Mouse (Mus musculus): ENCODE data around the gene Gdap2. TPM values are rescaled to one million over a fixed set of nuclear protein-coding genes. Genes with fewer than 3 reads are reported as not detected.

Gdap2 gene
- total RNA-seq, 2 experiments from 2014 or later = 20.7 to 32.7 TPM

DNA sequence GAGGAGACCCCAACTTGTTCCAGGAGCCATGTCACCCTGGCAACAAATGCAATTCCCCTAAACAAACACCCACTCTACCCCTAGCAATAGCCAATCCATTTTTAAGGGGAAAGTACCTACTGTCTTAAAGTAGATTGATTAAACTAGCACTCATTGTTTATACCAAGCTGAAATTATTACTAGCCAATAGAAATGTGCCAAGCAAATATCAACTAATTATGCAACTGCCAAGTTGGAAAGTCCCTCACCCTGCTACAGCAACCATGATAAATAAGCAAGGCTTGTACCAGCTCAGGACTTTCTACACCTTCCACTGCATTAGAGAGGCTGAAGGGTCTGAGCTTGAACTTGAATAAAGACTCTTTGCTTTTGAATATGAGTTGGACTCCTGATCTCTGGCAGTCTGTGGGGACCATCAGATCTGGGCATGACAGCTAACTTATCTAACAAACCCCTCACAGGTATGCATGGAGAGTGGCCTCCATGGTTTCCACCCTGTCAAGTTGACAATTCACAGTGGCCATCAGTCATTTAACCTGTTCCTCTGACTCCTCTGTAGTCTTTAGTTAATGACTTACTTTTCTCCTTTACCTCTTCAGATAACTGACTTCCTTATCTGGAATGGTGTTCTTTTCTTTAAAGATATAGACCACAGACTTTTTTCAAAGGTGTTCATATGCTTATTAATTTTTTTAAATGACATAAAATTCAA lies 74.7 kb downstream of the Gdap2 start:
- no peak for ATAC-seq (replicated peaks; ENCODE audit: low FRiP score, poor library complexity, severe bottlenecking)

DNA sequence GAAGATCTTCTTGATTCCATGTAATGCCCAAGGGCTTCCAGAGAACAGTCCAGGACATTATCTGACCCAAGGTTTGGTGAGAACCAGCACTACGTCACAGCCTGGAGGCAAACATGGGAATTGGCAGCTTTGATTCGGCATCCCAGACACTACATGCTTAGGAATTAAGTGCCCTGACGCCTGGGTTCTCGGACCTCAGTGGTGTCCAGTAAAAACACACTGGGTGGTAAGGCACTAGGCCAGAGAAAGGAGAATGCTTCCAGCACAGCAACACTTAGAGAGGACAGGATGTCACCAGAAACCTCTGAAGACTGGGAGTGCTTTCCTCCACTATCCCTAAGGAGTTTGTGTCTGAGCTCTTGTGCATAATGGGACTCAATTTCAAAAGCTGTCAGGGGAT lies 80.0 kb downstream of the Gdap2 start:
- ATAC-seq (replicated peaks; ENCODE audit: low FRiP score, poor library complexity, severe bottlenecking) = no peak

DNA sequence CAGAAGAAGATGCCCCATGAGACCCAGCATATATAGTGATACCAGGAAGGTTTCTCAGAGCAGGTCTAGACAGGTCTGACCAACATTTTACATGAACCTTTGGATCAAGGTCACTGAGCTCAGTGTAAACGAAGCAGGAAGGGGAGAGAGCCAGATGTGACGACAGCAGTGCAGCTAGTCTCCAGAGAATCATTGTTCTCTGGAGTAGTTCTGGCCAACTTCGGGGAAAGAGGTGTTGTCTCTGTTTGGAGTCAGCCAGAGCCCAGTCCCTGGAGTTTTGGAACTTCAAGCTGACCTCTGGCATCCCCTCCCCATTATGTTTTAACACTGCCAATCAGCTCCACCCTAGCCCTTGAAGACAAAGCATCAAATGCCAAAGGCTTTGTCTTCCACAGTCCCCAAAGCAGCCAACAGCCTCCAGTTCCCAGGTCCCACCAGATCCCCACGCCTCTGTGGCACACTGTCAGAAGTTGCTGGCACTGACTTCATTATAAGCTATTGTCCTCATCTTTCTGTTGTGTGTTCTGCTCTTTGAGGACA lies 84.2 kb downstream of the Gdap2 start:
- ATAC-seq (replicated peaks; ENCODE audit: low FRiP score, poor library complexity, severe bottlenecking) = no peak

Other genes with a start within 250 kb of the Gdap2 start
- gene Wdr3, start within 50 bp of the Gdap2 start, total RNA-seq (2015; ENCODE audit: low replicate concordance) = 7.5 and 8.3 TPM in 2 replicates
- gene Wdr3, start within 50 bp of the Gdap2 start, total RNA-seq (2017; ENCODE audit: low replicate concordance) = 14.5 and 18.5 TPM in 2 replicates

Measured in erythroid progenitor cell, adult 5-6 weeks (primary cell).